Mouse (Mus musculus): ENCODE results near the gene Adap1. TPM values are rescaled to one million over a fixed set of nuclear protein-coding genes. Genes with fewer than 3 reads are reported as not detected.

The Adap1 gene
- polyA plus RNA-seq (2016; fragmentation: Nextera tagmentation; extraction: Ambion mirVana), result 2.3 and 3.3 TPM in 2 replicates

DNA sequence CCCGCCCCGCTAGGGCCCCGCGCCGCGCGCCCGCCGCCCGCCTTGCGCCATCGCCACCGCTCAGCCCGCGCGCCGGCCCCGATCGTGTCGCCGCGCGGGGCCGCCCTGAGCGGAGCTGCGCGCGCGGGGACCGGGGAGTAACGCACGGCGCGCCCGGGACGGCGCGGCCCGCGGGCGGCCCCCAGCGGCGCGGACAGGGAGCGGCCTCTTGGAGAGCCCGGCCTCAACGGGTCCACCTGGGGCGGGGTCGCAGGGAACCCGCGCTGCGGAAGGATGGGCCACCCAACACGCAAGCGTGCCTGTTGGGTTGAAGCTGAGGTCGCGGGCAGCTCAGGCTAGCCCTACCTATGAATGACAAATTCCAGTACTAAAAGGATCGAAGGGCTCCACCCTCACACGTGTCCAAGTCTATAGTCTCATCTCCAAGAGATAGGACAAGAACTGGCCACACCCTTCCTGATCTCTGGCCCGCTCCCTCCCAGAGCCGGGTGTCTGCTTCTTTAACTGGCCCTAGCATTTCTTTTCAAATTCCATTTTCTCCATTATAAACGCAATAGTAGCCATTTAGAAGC, at the start of gene Adap1:
Gene Adap1 (minus strand): TSS at position 228 of the 572 bp plus-strand sequence.
- Histone ChIP-seq H3K9me3 (no peaks in the 10 kb centered on the region), H3K4me2 (peak within 1 kb of the TSS; percentile 98), H3K9ac (peak within 1 kb of the TSS; percentile 60), H3K4me1 (peaks cover 14% of the 10 kb centered on the region), H3K27ac (no peak within 1 kb of the TSS), H3K27me3 (peaks cover 65% of the 10 kb centered on the region), H3K4me3 (replicated peaks) (peak within 1 kb of the TSS; percentile 66), H3K36me3 (replicated peaks) (no peaks in the 10 kb centered on the region)
- WGBS, result 2% methylated on average over 61 of the region's 61 CpGs
- peak; percentile 87 for ATAC-seq (ENCODE audit: low FRiP score)

- 88% methylated on average over 2 of the region's 2 CpGs for WGBS
Observed at GRCm38 (mm10) chr5:139374841-139375240, 49.4 kb upstream of the Adap1 start.

DNA sequence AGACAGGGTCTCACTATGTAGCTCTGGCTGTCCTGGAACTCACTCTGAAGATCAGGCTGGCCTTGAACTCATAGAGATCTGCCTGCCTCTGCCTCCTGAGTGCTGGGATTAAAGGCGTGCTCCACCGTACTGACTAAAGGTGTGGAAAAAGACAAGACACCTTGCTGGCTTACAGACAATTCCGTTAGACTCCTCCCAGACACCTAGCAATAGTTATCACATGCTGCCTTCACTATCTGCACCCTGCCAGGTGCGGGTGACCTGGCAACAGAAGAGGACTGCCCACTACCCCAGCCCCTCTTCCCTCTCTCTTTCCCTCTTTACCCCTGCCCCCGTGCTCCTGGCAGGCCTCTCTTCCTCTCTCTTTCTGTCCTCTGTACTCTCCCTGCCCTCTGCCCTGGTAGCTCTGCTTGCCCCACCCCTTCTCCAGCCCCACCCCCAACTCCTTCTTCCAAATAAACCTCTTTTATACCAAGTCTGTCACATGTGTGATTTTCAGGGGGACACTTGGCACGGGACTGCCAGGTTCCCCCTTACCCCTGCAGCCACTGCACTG, 48.5 kb upstream of the Adap1 start:
- Histone ChIP-seq H3K9me3 (no peaks in the 10 kb centered on the region), H3K4me1 (peaks cover 24% of the 10 kb centered on the region)

More at GRCm38 (mm10) chr5:139374841-139375240, 49.4 kb upstream of the Adap1 start:
- no peaks in the 10 kb centered on the region for H3K36me3 ChIP-seq (replicated peaks)
- H3K27me3 ChIP-seq, result 0 out of 2 replicates have a peak, but pooled peaks cover 4% of the 10 kb centered on the region
- H3K9me3 ChIP-seq, result no peaks in the 10 kb centered on the region
- no peak overlapping the region for H3K9ac ChIP-seq
- ATAC-seq (ENCODE audit: low FRiP score), result no peak
- H3K4me3 ChIP-seq (replicated peaks), result no peak overlapping the region
- H3K4me2 ChIP-seq, result no peak overlapping the region
- peaks cover 28% of the 10 kb centered on the region for H3K4me1 ChIP-seq
- no peak overlapping the region for H3K27ac ChIP-seq

DNA sequence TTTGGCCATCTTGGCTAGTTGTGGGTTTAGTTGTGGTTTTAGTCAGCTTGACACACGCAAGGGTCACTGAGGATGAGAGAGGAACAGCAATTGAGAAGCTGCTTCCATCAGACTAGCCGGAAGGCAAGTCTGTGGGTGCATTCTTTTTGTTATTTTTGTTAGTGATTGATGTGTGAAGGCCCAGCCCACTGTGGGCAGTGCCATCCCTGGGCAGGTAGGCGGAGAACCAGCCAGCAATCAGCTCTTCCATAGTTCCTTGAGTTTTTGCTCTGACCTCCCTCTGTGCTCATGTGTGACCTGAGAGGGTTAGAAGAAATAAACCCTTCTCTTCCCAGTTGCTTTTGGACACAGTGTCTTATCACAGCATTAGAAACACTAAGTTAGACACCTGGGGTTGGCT, 47.7 kb upstream of the Adap1 start:
- H3K4me3 ChIP-seq (replicated peaks), result no peak overlapping the region
- no peak overlapping the region for H3K27ac ChIP-seq
- no peak overlapping the region for H3K4me2 ChIP-seq
- H3K9ac ChIP-seq, result no peak overlapping the region
- ATAC-seq (ENCODE audit: low FRiP score), result no peak
- H3K27me3 ChIP-seq, result 0 out of 2 replicates have a peak, but pooled peaks cover 4% of the 10 kb centered on the region
- H3K36me3 ChIP-seq (replicated peaks), result no peaks in the 10 kb centered on the region
- 84% methylated on average over 3 of the region's 3 CpGs for WGBS
- peaks cover 26% of the 10 kb centered on the region for H3K4me1 ChIP-seq
- H3K9me3 ChIP-seq, result no peaks in the 10 kb centered on the region

More for the DNA sequence above, 48.5 kb upstream of the Adap1 start:
- H3K27ac ChIP-seq, result no peak overlapping the region
- H3K36me3 ChIP-seq (replicated peaks), result no peaks in the 10 kb centered on the region
- no peak overlapping the region for H3K4me2 ChIP-seq
- 0 out of 2 replicates have a peak, but pooled peaks cover 4% of the 10 kb centered on the region for H3K27me3 ChIP-seq
- H3K9ac ChIP-seq, result no peak overlapping the region
- 86% methylated on average over 6 of the region's 6 CpGs for WGBS
- no peak overlapping the region for H3K4me3 ChIP-seq (replicated peaks)
- ATAC-seq (ENCODE audit: low FRiP score), result no peak

DNA sequence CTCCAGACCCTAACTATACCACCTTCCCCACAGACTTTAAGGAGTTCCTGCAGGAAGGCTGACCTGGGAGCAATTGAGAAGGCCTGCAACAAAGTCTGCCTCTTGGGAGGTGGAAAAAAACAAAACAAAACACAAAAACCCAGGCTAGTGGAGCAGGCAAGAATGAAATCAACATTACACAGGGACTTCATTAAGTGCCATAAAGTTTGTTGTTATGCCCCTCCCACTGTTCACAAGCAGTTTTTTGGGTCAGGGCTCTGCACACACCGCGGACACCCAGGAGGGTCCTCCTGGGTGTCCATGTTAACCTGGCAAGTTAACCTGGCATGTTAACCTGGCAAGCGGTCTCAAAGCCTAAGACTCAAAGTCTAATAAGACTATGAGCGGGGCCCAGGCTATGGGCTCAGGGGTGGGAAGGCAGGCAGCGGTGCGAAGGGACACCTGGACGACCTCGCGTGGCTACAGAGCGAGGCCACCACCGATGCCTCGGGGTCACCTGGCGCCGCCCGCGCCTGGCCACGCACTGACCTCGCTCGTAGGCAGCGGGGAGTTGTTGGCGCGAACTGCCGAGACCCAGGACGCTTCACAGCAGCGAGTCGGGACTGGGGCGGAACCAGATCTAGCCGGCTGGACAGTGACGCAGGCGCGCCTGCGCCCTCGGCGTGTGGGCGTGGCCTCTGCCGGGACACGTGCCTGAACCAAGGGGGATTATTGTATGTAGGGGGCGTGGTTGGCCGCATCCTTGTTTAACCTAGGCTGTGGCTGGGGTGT, 46.4 kb upstream of the Adap1 start:
- WGBS, result 2% methylated on average over 38 of the region's 39 CpGs
- peak overlapping the region; percentile 82 for H3K4me2 ChIP-seq

DNA sequence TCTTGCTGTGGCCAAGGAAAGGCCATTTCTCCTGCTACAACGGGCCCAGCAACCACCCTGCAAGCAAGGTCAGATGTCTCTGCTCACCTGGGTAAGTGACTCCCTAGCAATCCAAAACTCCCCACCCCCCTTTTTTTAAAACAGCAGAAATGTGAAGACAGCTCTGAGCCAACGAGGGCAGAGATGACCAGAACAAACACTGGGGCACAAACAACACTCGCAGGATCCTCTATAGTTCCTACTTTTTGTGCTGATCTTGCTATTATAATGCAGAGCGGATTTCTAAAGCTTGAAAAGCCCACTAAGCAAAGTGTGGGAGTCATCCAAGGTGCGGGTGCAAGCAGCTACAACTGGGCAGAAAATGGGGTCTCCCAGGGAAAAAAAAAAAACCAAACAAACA, 45.7 kb upstream of the Adap1 start:
- H3K27ac ChIP-seq, result no peak overlapping the region
- 56% methylated on average over 5 of the region's 5 CpGs for WGBS
- H3K9me3 ChIP-seq, result no peaks in the 10 kb centered on the region
- H3K4me2 ChIP-seq, result peak overlapping the region; percentile 82
- peaks cover 26% of the 10 kb centered on the region for H3K4me1 ChIP-seq
- H3K36me3 ChIP-seq (replicated peaks), result no peaks in the 10 kb centered on the region
- no peak overlapping the region for H3K4me3 ChIP-seq (replicated peaks)
- no peak for ATAC-seq (ENCODE audit: low FRiP score)
- 0 out of 2 replicates have a peak, but pooled peaks cover 4% of the 10 kb centered on the region for H3K27me3 ChIP-seq
- H3K9ac ChIP-seq, result no peak overlapping the region; the same call in 1 of the 2 replicates

More for the DNA sequence above, 46.4 kb upstream of the Adap1 start:
- peak overlapping the region; percentile 80 for H3K9ac ChIP-seq
- H3K27ac ChIP-seq, result peak overlapping the region; percentile 75
- peak; percentile 97 for ATAC-seq (ENCODE audit: low FRiP score)
- peak overlapping the region; percentile 62 for H3K4me3 ChIP-seq (replicated peaks)
- no peaks in the 10 kb centered on the region for H3K36me3 ChIP-seq (replicated peaks)
- peaks cover 26% of the 10 kb centered on the region for H3K4me1 ChIP-seq
- H3K27me3 ChIP-seq, result 0 out of 2 replicates have a peak, but pooled peaks cover 4% of the 10 kb centered on the region
- no peaks in the 10 kb centered on the region for H3K9me3 ChIP-seq

DNA sequence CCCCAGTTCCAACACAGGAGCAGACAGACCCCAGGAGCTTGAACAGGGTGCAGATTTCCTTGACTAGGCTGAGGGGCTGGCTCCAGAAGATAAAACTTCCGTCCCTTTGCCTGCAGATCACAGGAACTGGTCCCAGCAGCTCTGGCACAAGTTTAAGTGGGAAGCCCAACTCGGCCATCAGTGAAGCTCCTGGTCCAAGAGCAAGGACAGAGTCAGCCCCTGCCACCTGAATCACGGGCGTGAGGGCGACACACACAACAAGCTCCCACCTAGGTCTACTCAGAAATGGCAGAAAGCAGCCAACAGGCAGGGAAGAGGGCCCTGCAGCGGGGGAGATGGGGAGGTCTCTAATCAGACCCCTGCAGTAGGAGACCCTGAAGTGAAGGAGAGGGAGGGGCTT, 44.9 kb upstream of the Adap1 start:
- Histone ChIP-seq H3K4me2 (no peak overlapping the region), H3K4me1 (peaks cover 26% of the 10 kb centered on the region), H3K9ac (no peak overlapping the region), H3K27ac (no peak overlapping the region), H3K4me3 (replicated peaks) (no peak overlapping the region), H3K36me3 (replicated peaks) (no peaks in the 10 kb centered on the region), H3K27me3 (0 out of 2 replicates have a peak, but pooled peaks cover 4% of the 10 kb centered on the region), H3K9me3 (no peaks in the 10 kb centered on the region)
- ATAC-seq (ENCODE audit: low FRiP score), result no peak
- 86% methylated on average over 6 of the region's 6 CpGs for WGBS

DNA sequence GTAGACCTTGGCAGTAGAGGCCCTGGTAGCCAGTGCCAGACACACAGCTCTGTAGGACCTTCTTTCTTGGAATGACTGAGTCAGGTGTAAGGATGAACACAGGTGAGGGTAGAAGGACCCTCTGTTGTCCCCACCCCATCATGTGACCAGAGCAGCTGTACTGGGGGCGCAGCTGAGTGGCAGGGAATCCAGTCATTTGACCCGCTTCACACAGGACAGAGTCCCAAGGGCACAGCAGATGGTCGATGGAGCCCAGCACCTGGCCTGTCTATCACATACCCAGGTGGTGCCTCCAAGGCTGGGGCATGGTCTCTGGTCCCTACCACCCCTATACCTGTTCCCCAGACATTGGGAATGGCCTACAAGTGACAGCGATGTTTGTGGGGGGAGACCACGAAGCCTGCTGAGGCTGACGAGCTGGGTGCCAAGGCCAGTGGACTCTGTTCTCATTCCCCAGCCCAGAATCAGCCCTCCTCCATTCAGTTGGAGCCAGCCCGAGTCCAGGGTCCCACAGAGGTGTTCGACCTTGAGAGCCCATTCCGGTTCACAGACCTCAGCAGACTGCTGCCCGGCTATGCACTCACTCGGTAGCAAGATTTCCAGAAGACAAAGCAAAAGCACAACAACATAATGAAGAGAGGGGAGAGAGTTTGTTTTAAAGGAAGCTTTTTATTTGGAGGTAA, 43.4 kb upstream of the Adap1 start:
- Histone ChIP-seq H3K27me3 (0 out of 2 replicates have a peak, but pooled peaks cover 4% of the 10 kb centered on the region), H3K4me3 (replicated peaks) (no peak overlapping the region), H3K4me1 (peaks cover 37% of the 10 kb centered on the region), H3K27ac (no peak overlapping the region), H3K9me3 (no peaks in the 10 kb centered on the region), H3K36me3 (replicated peaks) (no peaks in the 10 kb centered on the region), H3K9ac (no peak overlapping the region), H3K4me2 (no peak overlapping the region)
- ATAC-seq (ENCODE audit: low FRiP score), result no peak
- 82% methylated on average over 11 of the region's 11 CpGs for WGBS

DNA sequence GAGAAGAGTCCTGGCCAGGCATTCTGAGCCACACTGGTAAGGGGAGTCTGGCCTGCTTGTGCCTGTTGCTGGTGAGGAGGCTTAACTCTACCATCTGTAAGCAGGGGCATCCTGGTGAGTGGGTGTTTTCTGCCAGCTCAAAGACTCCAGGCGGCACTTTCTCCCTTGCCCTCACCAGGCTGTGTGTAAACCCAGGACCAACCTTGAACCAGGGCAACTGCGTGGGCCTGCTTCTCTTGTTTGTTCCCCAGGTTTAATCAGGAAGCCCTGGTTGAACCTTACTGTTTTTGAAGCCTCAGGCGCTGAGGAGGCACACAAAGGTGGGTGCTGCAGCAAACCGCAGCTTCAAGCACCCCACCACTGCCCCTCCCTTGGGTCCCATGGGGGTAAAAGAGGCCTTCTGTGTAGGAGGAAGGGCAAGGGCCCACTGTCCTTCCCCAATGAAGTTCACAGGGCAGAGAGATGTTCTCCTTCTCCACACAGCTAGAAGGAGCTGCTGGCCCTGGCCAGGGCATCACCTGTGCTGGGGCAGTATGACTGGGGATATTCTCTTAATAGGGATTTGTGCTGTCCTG, 42.5 kb upstream of the Adap1 start:
- no peak overlapping the region for H3K9ac ChIP-seq
- no peak overlapping the region for H3K4me3 ChIP-seq (replicated peaks)
- H3K4me1 ChIP-seq, result peaks cover 37% of the 10 kb centered on the region
- no peaks in the 10 kb centered on the region for H3K36me3 ChIP-seq (replicated peaks)
- no peak for ATAC-seq (ENCODE audit: low FRiP score)
- no peak overlapping the region for H3K27ac ChIP-seq
- 97% methylated on average over 4 of the region's 4 CpGs for WGBS
- H3K4me2 ChIP-seq, result no peak overlapping the region
- H3K27me3 ChIP-seq, result 0 out of 2 replicates have a peak, but pooled peaks cover 4% of the 10 kb centered on the region
- H3K9me3 ChIP-seq, result no peaks in the 10 kb centered on the region

GRCm38 (mm10) chr5:139366484-139366883, 41.1 kb upstream of the Adap1 start:
- Histone ChIP-seq H3K36me3 (replicated peaks) (no peaks in the 10 kb centered on the region), H3K4me2 (no peak overlapping the region), H3K4me1 (peaks cover 29% of the 10 kb centered on the region), H3K27ac (no peak overlapping the region), H3K9ac (no peak overlapping the region), H3K27me3 (0 out of 2 replicates have a peak, but pooled peaks cover 4% of the 10 kb centered on the region), H3K9me3 (no peaks in the 10 kb centered on the region), H3K4me3 (replicated peaks) (no peak overlapping the region)
- no peak for ATAC-seq (ENCODE audit: low FRiP score)
- 80% methylated on average over 11 of the region's 11 CpGs for WGBS

DNA sequence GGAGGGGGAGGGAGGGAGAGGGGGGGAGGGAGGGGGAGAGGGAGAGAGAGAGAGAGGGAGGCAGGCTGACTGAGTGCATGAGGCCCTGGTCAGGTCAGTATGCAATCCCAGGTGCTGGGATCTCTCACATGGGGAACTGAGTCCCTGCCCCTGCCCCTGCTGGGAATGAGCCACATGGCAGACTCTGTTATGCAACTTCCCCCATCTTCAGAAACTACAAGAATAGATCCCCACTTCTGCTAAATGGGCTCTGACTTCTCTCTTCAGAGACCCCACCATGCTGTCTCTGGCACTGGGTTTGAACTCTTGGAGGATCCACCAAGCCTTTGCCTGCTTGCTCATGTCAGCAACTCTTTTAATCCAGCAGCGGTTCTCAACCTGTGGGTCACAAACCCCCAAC, 40.4 kb upstream of the Adap1 start:
- Histone ChIP-seq H3K9me3 (no peaks in the 10 kb centered on the region), H3K4me1 (peaks cover 23% of the 10 kb centered on the region)
- WGBS, result 69% methylated on average over 1 of the region's 1 CpGs

More for the DNA sequence above, 40.4 kb upstream of the Adap1 start:
- Histone ChIP-seq H3K27me3 (0 out of 2 replicates have a peak, but pooled peaks cover 4% of the 10 kb centered on the region), H3K36me3 (replicated peaks) (no peaks in the 10 kb centered on the region), H3K27ac (no peak overlapping the region), H3K4me2 (no peak overlapping the region), H3K4me3 (replicated peaks) (no peak overlapping the region), H3K9ac (no peak overlapping the region)
- ATAC-seq (ENCODE audit: low FRiP score), result no peak
